In the genomic region with DNA sequence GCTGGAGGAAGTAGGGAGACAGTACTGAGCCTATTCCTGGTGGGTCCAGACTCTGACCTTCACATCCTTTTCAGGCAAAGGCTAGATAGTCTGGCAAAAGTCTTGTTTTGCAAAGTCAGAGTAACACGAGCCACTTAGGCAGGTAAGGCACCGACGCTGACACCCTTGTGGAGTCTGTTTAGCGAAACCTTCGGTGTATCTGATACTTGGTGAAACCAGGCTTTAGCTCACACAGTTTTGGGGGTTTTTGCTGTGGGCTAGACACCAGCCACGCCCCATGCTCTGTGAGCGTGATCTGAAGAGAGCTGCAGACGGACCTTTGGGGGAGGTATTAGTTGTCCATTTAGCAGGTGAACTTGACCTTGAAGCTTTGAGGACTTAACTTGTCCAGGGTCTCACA, we compare ENCODE assay signal across 18 mouse cellular contexts. TPM values are rescaled to one million over a fixed set of nuclear protein-coding genes. Genes with fewer than 3 reads are reported as not detected.
DNase-seq lines count a peak whose midpoint lies in the region; ATAC-seq lines count a peak whose summit lies in the region.
"Had no signal": no experiment of that assay in that cellular context is flagged by ENCODE, and none has a peak within 500 bp of the region (broad histone marks: within the 10 kb centered on the region; RNA-seq: fewer than 3 reads in every experiment).

No protein-coding gene starts in this region.

- H3K9ac ChIP-seq in neural tube, embryonic 11.5 days (ENCODE audit: low read length), result peak overlapping the region; percentile 100; the same call in 1 of the 2 replicates
- peak overlapping the region; percentile 100 for H3K9ac ChIP-seq in hindbrain, embryonic 12.5 days
- H3K9ac ChIP-seq in midbrain, embryonic 12.5 days (replicated peaks), result peak overlapping the region; percentile 100
- H3K9ac ChIP-seq: intestine, embryonic 15.5 days; liver, embryonic 15.5 days had no signal

- 80% methylated on average over 8 of the region's 8 CpGs for WGBS in neural tube, embryonic 11.5 days
- 70% methylated on average over 8 of the region's 8 CpGs for WGBS in hindbrain, embryonic 12.5 days
- 56% methylated on average over 8 of the region's 8 CpGs for WGBS in midbrain, embryonic 12.5 days

- H3K4me3 ChIP-seq in neural tube, embryonic 11.5 days (ENCODE audit: low read depth, low read length), result peak overlapping the region; percentile 100
- peak overlapping the region; percentile 100 for H3K4me3 ChIP-seq in hindbrain, embryonic 12.5 days
- peak overlapping the region; percentile 100 for H3K4me3 ChIP-seq in midbrain, embryonic 12.5 days
- H3K4me3 ChIP-seq: intestine, embryonic 15.5 days; liver, embryonic 15.5 days had no signal

- no peak for ATAC-seq in neural tube, embryonic 11.5 days (ENCODE audit: insufficient read depth, low FRiP score, low TSS enrichment)
- ATAC-seq in hindbrain, embryonic 12.5 days (ENCODE audit: low FRiP score), result no peak
- ATAC-seq in midbrain, embryonic 12.5 days (ENCODE audit: low FRiP score, low read depth), result no peak
- ATAC-seq: intestine, embryonic 15.5 days had no signal

- H3K4me1 ChIP-seq in neural tube, embryonic 11.5 days (ENCODE audit: control insufficient read depth, insufficient read depth, low read length), result peaks cover 63% of the 10 kb centered on the region
- H3K4me1 ChIP-seq in hindbrain, embryonic 12.5 days, result peaks cover 77% of the 10 kb centered on the region
- peaks cover 67% of the 10 kb centered on the region for H3K4me1 ChIP-seq in midbrain, embryonic 12.5 days

- H3K9me3 ChIP-seq in neural tube, embryonic 11.5 days (ENCODE audit: control insufficient read depth, low read length), result no peaks in the 10 kb centered on the region
- H3K9me3 ChIP-seq in hindbrain, embryonic 12.5 days (replicated peaks), result no peaks in the 10 kb centered on the region
- no peaks in the 10 kb centered on the region for H3K9me3 ChIP-seq in midbrain, embryonic 12.5 days
- H3K9me3 ChIP-seq: intestine, embryonic 15.5 days; liver, embryonic 15.5 days had no signal

- H3K27ac ChIP-seq in neural tube, embryonic 11.5 days (ENCODE audit: low read depth, low read length), result peak overlapping the region; percentile 100
- H3K27ac ChIP-seq in hindbrain, embryonic 12.5 days, result peak overlapping the region; percentile 100
- peak overlapping the region; percentile 99 for H3K27ac ChIP-seq in midbrain, embryonic 12.5 days (replicated peaks)
- H3K27ac ChIP-seq: liver, embryonic 15.5 days had no signal

- H3K4me2 ChIP-seq in neural tube, embryonic 11.5 days (ENCODE audit: low read depth), result peak overlapping the region; percentile 97
- peak overlapping the region; percentile 80 for H3K4me2 ChIP-seq in hindbrain, embryonic 12.5 days (replicated peaks)
- peak overlapping the region; percentile 94 for H3K4me2 ChIP-seq in midbrain, embryonic 12.5 days (replicated peaks)
- H3K4me2 ChIP-seq: intestine, embryonic 15.5 days; liver, embryonic 15.5 days had no signal

- H3K27me3 ChIP-seq in neural tube, embryonic 11.5 days (ENCODE audit: control insufficient read depth, insufficient read depth, low read length), result no peaks in the 10 kb centered on the region
- no peaks in the 10 kb centered on the region for H3K27me3 ChIP-seq in hindbrain, embryonic 12.5 days
- no peaks in the 10 kb centered on the region for H3K27me3 ChIP-seq in midbrain, embryonic 12.5 days

- DNase-seq in neural tube, embryonic 11.5 days (ENCODE audit: low spot score), result no peak
- DNase-seq in neural tube, embryonic 10.5 days (ENCODE audit: extremely low spot score, low spot score), result no peak
- no peak for DNase-seq in thymus, postnatal 25 days
- DNase-seq in spleen, postnatal 14 days (ENCODE audit: low spot score in 2 of 2), result no peak
- DNase-seq in urinary bladder, adult 2 months (ENCODE audit: low spot score), result no peak
- DNase-seq in lung, postnatal 14 days, result no peak
- DNase-seq: adrenal gland, adult 2 months; cerebellum, adult 9-11 months; kidney, postnatal 25 days; lung, postnatal 36 days; thymus, postnatal 4 days had no signal

- H3K36me3 ChIP-seq in neural tube, embryonic 11.5 days (ENCODE audit: control insufficient read depth, insufficient read depth, low read length), result no peaks in the 10 kb centered on the region; the same call in none of the 2 replicates
- peaks cover 23% of the 10 kb centered on the region for H3K36me3 ChIP-seq in hindbrain, embryonic 12.5 days
- H3K36me3 ChIP-seq in midbrain, embryonic 12.5 days, result peaks cover 40% of the 10 kb centered on the region
- H3K36me3 ChIP-seq: liver, embryonic 15.5 days had no signal

RNA-seq across cellular contexts. Expression of a gene that starts 3.8 kb away (rescaled TPM):
- 138 and 147 TPM in 2 replicates for polyA plus RNA-seq in neural tube, embryonic 11.5 days (2014; fragmentation: Nextera tagmentation; extraction: Ambion mirVana)
- 128 and 131 TPM in 2 replicates for polyA plus RNA-seq in hindbrain, embryonic 12.5 days (2016; fragmentation: Nextera tagmentation; extraction: Ambion mirVana)
- polyA plus RNA-seq in midbrain, embryonic 12.5 days (2016; fragmentation: Nextera tagmentation; extraction: Ambion mirVana), result 211 and 227 TPM in 2 replicates
- polyA plus RNA-seq in urinary bladder, adult 2 months (2012; rRNA removed), result 1.7 and 3.0 TPM in 2 replicates

RNA-seq across cellular contexts. Expression of a gene that starts 32.9 kb away (rescaled TPM):
- not detected in 2 replicates for polyA plus RNA-seq in neural tube, embryonic 11.5 days (2014; fragmentation: Nextera tagmentation; extraction: Ambion mirVana)
- polyA plus RNA-seq in hindbrain, embryonic 12.5 days (2016; fragmentation: Nextera tagmentation; extraction: Ambion mirVana), result not detected in 2 replicates
- polyA plus RNA-seq in midbrain, embryonic 12.5 days (2016; fragmentation: Nextera tagmentation; extraction: Ambion mirVana), result not detected in 2 replicates
- not detected in 2 replicates for polyA plus RNA-seq in urinary bladder, adult 2 months (2012; rRNA removed)
- polyA plus RNA-seq: adrenal gland, adult 2 months; frontal cortex, adult 2 months; heart, postnatal 0 days; limb, embryonic 11.5 days; liver, embryonic 15.5 days had no signal

RNA-seq across cellular contexts. Expression of a gene that starts 51.3 kb away (rescaled TPM):
- 15.5 and 23.5 TPM in 2 replicates for polyA plus RNA-seq in neural tube, embryonic 11.5 days (2014; fragmentation: Nextera tagmentation; extraction: Ambion mirVana)
- polyA plus RNA-seq in hindbrain, embryonic 12.5 days (2016; fragmentation: Nextera tagmentation; extraction: Ambion mirVana), result 23.1 and 24.7 TPM in 2 replicates
- 24.2 and 26.2 TPM in 2 replicates for polyA plus RNA-seq in midbrain, embryonic 12.5 days (2016; fragmentation: Nextera tagmentation; extraction: Ambion mirVana)
- 56.1 and 75.8 TPM in 2 replicates for polyA plus RNA-seq in urinary bladder, adult 2 months (2012; rRNA removed)

Comparison
In these comparisons a context has a peak if more than half of its experiments do, and no peak if none do; other contexts are left out.
1. RNA of a gene that starts 3.8 kb away (polyA plus RNA-seq): 211 to 227 TPM in midbrain, embryonic 12.5 days, 138 to 147 TPM in neural tube, embryonic 11.5 days and 128 to 131 TPM in hindbrain, embryonic 12.5 days; 1.7 to 3.0 TPM in urinary bladder, adult 2 months; every median in the first group is over 10 times any median in the second.
2. Peak in every context shown above with its lines, with median percentiles within 50 percentile points of each other: H3K27ac ChIP-seq, H3K4me2 ChIP-seq, H3K4me3 ChIP-seq and H3K9ac ChIP-seq.